Mouse (Mus musculus) brain, embryonic 14.5 days (tissue): ENCODE data around the gene Nckap5l. TPM values are rescaled to one million over a fixed set of nuclear protein-coding genes. Genes with fewer than 3 reads are reported as not detected.

ENCODE experiments used
- DNase-seq: peaks from one replicate; pipeline ENCODE4 v3.0.0-alpha.2; 2011; ENCODE audit warnings: low read depth
- CTCF ChIP-seq: fragments of 200-500 bp; IDR thresholded peaks from 2 replicates; pipeline ENCODE4 v1.5.1; 2012; ENCODE audit warnings: inconsistent platforms, mild to moderate bottlenecking, moderate library complexity, borderline replicate concordance; ENCODE audit not compliant: insufficient read depth, insufficient read length; ENCODE audit errors: extremely low read depth
- POLR2A ChIP-seq: fragments of 200-500 bp; IDR thresholded peaks from 2 replicates; pipeline ENCODE4 v1.6.1; 2012; ENCODE audit warnings: mild to moderate bottlenecking, inconsistent platforms, borderline replicate concordance; ENCODE audit not compliant: poor library complexity, insufficient read depth, insufficient read length, severe bottlenecking; ENCODE audit errors: extremely low read depth
- polyA plus RNA-seq: library from polyadenylated mRNA; depleted of rRNA; stranded (reverse); fragments of >200 nt; gene quantifications from 2 replicates; pipeline ENCODE4 v1.2.3, GENCODE M21; 2012

Gene Nckap5l
- polyA plus RNA-seq, 1 experiment: 29.0 TPM

- peak; percentile 91 for DNase-seq
- TF ChIP-seq CTCF: no peak
- no peak for TF ChIP-seq POLR2A
These were observed 17.3 kb downstream of the Nckap5l start for GRCm38 (mm10) chr15:99440112-99440815.

- DNase-seq: no peak
- TF ChIP-seq CTCF (no peak), POLR2A (no peak)
These were observed 18.4 kb downstream of the Nckap5l start for GRCm38 (mm10) chr15:99438966-99439698.

DNA sequence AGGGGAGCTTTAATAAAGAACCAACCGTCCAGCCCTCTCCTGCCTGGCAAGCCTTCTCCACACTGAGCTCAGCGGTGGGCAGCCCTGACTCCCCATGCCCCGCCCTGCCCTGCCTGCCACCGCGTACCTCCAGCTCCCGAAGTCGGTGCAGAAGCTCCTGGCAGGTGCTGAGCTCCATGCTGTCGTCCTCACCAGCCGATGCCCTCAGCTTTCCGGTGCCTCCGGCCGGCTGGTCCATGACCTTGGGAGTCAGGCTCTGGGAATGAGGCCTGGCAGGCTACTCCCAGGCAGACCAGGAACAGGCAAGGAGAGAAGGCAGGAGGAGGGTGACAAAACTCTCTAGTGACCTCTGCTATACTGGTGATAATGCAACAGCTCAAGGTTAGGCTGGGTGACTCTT lies 23.6 kb downstream of the Nckap5l start:
- no peak for TF ChIP-seq POLR2A
- TF ChIP-seq CTCF: no peak
- no peak for DNase-seq

GRCm38 (mm10) chr15:99433081-99433718 lies 24.3 kb downstream of the Nckap5l start:
- no peak for DNase-seq
- TF ChIP-seq POLR2A (no peak), CTCF (no peak)

DNA sequence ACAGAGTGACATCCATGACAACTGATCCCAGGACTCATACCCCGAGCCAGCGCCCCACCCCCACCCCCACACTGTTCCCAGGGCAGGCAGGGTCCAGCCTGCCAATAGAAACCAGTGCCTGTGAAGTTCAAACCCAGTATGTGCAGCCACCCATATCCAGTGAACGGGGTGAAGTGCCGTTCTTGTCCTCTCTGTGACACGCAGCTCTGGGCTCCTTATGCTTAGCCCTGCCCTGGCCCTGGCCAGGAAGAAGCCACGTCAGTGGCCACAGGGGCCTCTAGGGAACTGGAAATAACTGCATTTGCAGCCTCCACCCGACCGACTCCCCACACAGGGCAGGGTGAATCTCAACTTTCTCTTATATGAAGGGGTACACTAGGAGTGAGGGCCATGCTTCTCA lies 25.6 kb downstream of the Nckap5l start:
- no peak for TF ChIP-seq CTCF
- no peak for TF ChIP-seq POLR2A
- no peak for DNase-seq

GRCm38 (mm10) chr15:99431504-99431903 lies 26.0 kb downstream of the Nckap5l start:
- TF ChIP-seq CTCF: no peak
- no peak for TF ChIP-seq POLR2A
- DNase-seq: no peak

- TF ChIP-seq POLR2A (no peak), CTCF (no peak)
- DNase-seq: no peak
These were observed 26.5 kb downstream of the Nckap5l start for GRCm38 (mm10) chr15:99431063-99431462.

GRCm38 (mm10) chr15:99430394-99430793 lies 27.2 kb downstream of the Nckap5l start:
- DNase-seq: no peak
- TF ChIP-seq CTCF: no peak
- no peak for TF ChIP-seq POLR2A

- DNase-seq: no peak
- TF ChIP-seq CTCF: no peak
These were observed 33.7 kb downstream of the Nckap5l start for GRCm38 (mm10) chr15:99423884-99424283.

DNA sequence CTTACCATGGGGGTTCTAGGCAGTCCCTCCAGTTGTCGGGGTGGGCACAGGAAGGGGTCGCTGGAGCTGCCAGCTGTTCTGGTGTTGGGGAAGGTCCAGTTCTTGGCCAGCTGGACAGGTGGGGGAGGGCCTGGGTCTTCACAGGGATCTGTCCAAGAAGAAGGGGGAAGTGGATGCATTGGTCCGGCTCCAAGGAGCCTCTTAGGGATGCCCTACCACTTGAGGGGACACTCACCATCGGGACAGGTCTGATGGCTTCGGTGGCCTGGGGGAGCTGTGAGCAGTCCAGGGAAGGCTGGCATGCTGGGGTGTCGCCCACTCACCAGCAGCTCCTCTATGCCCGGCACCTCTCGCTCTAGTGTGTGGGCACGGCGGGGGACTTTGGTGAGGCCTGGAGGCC lies 34.4 kb downstream of the Nckap5l start:
- TF ChIP-seq CTCF (no peak), POLR2A (no peak)
- DNase-seq: no peak

DNA sequence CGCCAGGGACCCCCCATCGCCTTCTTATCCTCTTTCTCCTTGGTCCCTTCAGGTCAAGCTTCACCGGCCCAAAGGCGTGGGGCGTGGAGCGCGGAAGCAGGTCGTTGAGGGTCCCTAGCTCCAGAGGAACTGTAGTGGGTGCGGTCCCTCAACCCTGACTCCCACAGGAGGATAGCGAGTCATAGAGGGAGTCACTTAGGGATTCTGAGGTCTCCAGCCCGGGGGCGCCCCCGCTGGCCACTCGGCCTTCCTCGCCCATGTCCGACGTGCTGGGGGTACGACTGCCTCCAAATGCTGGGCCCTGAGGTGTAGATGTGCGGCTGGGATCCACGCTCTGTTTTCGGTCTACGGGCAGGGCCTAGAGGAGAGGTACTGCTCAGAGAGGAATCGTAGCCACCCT lies 35.0 kb downstream of the Nckap5l start:
- DNase-seq: no peak
- TF ChIP-seq CTCF (no peak), POLR2A (no peak)
